Mouse (Mus musculus) forebrain, embryonic 11.5 days (tissue): ENCODE measurements around the gene Dnase2a. TPM values are rescaled to one million over a fixed set of nuclear protein-coding genes. Genes with fewer than 3 reads are reported as not detected.

Source experiments
- ATAC-seq: fragments of 200-750 bp; cut with Nextera tagmentation; replicated peaks from 2 replicates; pipeline ENCODE4 v1.8.0; 2017; ENCODE audit warnings: moderate TSS enrichment; ENCODE audit not compliant: low FRiP score
- DNase-seq: peaks from one replicate; pipeline ENCODE4 v3.0.0-alpha.2; 2017; ENCODE audit warnings: low spot score
- H3K27ac ChIP-seq: fragments of 300-500 bp; sonication (generic); 2 replicates; pipeline ENCODE4 v1.5.1; 2014; ENCODE audit warnings: low read depth, low read length
- H3K27me3 ChIP-seq: fragments of 300-500 bp; sonication (generic); 2 replicates; pipeline ENCODE4 v1.6.1; 2014; ENCODE audit warnings: mild to moderate bottlenecking, low read length, mixed read lengths; ENCODE audit not compliant: control insufficient read depth, insufficient read depth
- H3K36me3 ChIP-seq: fragments of 300-500 bp; sonication (generic); 2 replicates; pipeline ENCODE4 v1.6.1; 2014; ENCODE audit warnings: mild to moderate bottlenecking, low read length, moderate library complexity, mixed read lengths; ENCODE audit not compliant: control insufficient read depth, insufficient read depth
- H3K4me1 ChIP-seq: fragments of 300-500 bp; sonication (generic); replicated peaks from 2 replicates; pipeline ENCODE4 v1.6.1; 2014; ENCODE audit warnings: low read length, mixed read lengths; ENCODE audit not compliant: control insufficient read depth, insufficient read depth
- H3K4me2 ChIP-seq: fragments of 300-500 bp; sonication (generic); 2 replicates; pipeline ENCODE4 v1.6.1; 2014; ENCODE audit warnings: low read depth, mild to moderate bottlenecking, low read length, moderate library complexity, mixed read lengths; ENCODE audit not compliant: severe bottlenecking
- H3K4me3 ChIP-seq: fragments of 300-500 bp; sonication (generic); 2 replicates; pipeline ENCODE4 v1.5.1; 2014; ENCODE audit warnings: low read depth, low read length
- H3K9ac ChIP-seq: fragments of 300-500 bp; sonication (generic); 2 replicates; pipeline ENCODE4 v1.6.1; 2014; ENCODE audit warnings: low read length
- H3K9me3 ChIP-seq: fragments of 300-500 bp; sonication (generic); 2 replicates; pipeline ENCODE4 v1.6.1; 2016; ENCODE audit warnings: low read length, mixed read lengths; ENCODE audit not compliant: control insufficient read depth
- WGBS: fragments of 180-500 bp; shearing (Covaris S2); extraction: QIAGEN DNeasy Blood & Tissue Kit; methylation state at CpG from one replicate; pipeline ENCODE4 v1.1.7; 2014; 5-methylcytosine and 5-hydroxymethylcytosine counted together
- polyA plus RNA-seq: library from polyadenylated mRNA; unstranded; fragments of >200 nt; fragmentation: Nextera tagmentation; extraction: Ambion mirVana; gene quantifications from 2 replicates; pipeline ENCODE4 v1.2.1, GENCODE M21; 2014

The Dnase2a gene
- polyA plus RNA-seq, 1 experiment from 2014 or later = 7.2 TPM

DNA sequence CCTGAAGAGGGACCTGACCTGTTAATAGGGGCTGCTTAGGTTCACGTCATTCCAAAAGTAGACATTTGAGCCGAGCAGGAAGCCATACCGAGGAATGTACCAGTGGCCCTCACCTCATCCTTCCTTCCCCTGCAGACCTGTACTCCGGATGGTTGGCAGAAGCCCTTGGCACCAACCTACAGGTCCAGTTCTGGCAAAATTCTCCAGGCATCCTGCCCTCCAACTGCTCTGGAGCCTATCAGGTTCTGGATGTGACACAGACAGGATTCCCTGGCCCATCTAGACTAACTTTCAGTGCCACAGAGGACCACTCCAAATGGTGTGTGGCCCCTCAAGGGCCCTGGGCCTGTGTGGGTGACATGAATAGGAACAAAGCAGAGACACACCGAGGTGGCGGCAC is 2.2 kb downstream of the Dnase2a start:
- WGBS = 81% methylated on average over 6 of the region's 6 CpGs
- no peak for DNase-seq
- Histone ChIP-seq H3K36me3 (no peaks in the 10 kb centered on the region), H3K27me3 (peaks cover 31% of the 10 kb centered on the region), H3K9ac (no peak overlapping the region), H3K4me2 (no peak overlapping the region), H3K4me3 (no peak overlapping the region), H3K27ac (no peak overlapping the region), H3K4me1 (peaks cover 7% of the 10 kb centered on the region), H3K9me3 (no peaks in the 10 kb centered on the region; the same call in 1 of the 2 replicates)
- ATAC-seq = no peak

- DNase-seq (no peak), ATAC-seq (no peak)
- peaks cover 31% of the 10 kb centered on the region for H3K27me3 ChIP-seq
- H3K27ac ChIP-seq = no peak overlapping the region
- H3K4me2 ChIP-seq = no peak overlapping the region
- no peaks in the 10 kb centered on the region for H3K36me3 ChIP-seq
- H3K9me3 ChIP-seq = no peaks in the 10 kb centered on the region; the same call in 1 of the 2 replicates
- H3K4me3 ChIP-seq = no peak overlapping the region
- H3K9ac ChIP-seq = no peak overlapping the region
- peaks cover 7% of the 10 kb centered on the region for H3K4me1 ChIP-seq
- WGBS = 85% methylated on average over 9 of the region's 9 CpGs
Measured at GRCm38 (mm10) chr8:84911854-84912253, 3.5 kb downstream of the Dnase2a start.

DNA sequence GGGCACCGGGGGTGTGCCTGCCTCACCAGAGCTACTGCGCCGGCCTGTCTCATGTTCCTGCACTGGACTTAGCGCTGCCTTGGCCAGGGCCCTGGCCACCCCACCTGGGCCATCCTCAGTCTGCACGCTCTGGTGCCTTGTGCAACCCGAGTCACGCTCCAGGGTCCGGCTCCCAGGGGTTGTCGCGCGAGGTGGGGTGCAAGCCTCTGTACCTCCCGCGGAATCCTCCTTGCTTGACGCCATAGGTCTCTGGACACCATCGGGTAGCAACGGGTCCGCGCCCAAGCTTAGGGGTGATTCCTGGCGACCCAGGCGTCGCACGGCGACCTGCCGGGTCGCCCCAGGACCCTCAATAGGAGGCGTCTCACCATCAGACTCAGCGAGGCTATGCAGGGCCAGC is 4.0 kb downstream of the Dnase2a start:
- no peaks in the 10 kb centered on the region for H3K36me3 ChIP-seq
- peak overlapping the region; percentile 32; the same call in 1 of the 2 replicates for H3K4me3 ChIP-seq
- H3K4me2 ChIP-seq = peak overlapping the region; percentile 73
- no peak for DNase-seq
- no peak overlapping the region; the same call in 1 of the 2 replicates for H3K9ac ChIP-seq
- peaks cover 31% of the 10 kb centered on the region for H3K27me3 ChIP-seq
- H3K27ac ChIP-seq = no peak overlapping the region
- H3K9me3 ChIP-seq = no peaks in the 10 kb centered on the region; the same call in 1 of the 2 replicates
- H3K4me1 ChIP-seq = peaks cover 7% of the 10 kb centered on the region
- 28% methylated on average over 27 of the region's 27 CpGs for WGBS
- ATAC-seq = no peak

DNA sequence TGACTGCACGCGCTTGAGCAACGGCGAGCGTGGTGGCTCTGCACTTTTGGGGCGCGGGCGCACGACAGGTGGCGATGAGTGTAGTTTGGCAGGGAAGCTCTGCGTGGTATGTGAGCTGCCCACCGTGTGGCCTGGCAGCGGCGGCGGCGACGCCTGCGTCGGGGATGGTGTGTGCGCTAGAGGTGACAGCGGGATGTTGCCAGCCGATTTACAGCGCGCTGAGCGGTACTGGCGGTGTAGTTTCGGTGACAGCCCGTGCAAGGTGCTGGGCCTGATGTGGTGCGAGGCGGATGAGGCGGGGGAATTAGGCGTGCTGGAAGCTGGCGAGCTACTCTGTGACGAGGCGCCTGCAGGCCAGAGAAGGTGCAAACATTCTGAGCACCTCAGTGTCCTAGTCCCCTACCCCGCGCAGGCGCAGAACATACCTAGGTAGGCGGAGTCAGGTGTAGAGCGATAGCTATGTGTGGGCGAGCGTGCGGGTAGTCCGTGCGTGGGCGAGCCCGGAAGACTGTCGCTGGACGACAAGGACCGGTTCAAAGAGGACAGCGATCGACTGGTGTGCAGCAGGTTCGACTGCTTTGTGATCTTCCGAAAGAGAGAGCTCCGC is 4.6 kb downstream of the Dnase2a start:
- peaks cover 31% of the 10 kb centered on the region for H3K27me3 ChIP-seq
- peak overlapping the region; percentile 53 for H3K9ac ChIP-seq
- DNase-seq = peak; percentile 83
- H3K4me3 ChIP-seq = peak overlapping the region; percentile 32
- 2% methylated on average over 55 of the region's 55 CpGs for WGBS
- H3K9me3 ChIP-seq = no peaks in the 10 kb centered on the region; the same call in 1 of the 2 replicates
- ATAC-seq = 0 out of 2 replicates have a peak, but pooled peaks have one; percentile 19
- no peaks in the 10 kb centered on the region for H3K36me3 ChIP-seq
- H3K27ac ChIP-seq = no peak overlapping the region
- peaks cover 7% of the 10 kb centered on the region for H3K4me1 ChIP-seq
- peak overlapping the region; percentile 73 for H3K4me2 ChIP-seq

DNA sequence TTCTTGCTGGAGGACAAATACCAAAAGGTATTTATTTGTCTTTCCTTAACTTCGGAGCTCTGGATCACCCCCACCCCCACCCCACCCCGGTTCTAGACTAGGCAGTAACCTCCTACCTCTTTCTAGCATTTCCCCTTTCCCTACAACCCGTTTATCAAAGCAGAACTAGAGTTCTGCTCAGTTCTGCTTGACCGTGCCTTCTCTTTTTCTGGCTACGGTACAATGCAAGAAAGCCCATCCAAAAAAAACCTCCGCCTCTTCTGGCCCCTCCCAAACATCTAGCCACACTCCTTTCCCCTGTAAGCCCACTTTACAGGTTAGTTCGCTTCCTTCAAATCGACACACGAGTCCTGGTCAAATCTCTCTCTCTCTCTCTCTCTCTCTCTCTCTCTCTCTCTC is 5.1 kb downstream of the Dnase2a start:
- Histone ChIP-seq H3K9me3 (no peaks in the 10 kb centered on the region; the same call in 1 of the 2 replicates), H3K9ac (peak overlapping the region; percentile 53), H3K4me2 (peak overlapping the region; percentile 73), H3K36me3 (no peaks in the 10 kb centered on the region), H3K4me1 (peaks cover 7% of the 10 kb centered on the region), H3K4me3 (peak overlapping the region; percentile 32), H3K27me3 (peaks cover 31% of the 10 kb centered on the region), H3K27ac (no peak overlapping the region)
- no peak for ATAC-seq
- no peak for DNase-seq
- 13% methylated on average over 9 of the region's 9 CpGs for WGBS

DNA sequence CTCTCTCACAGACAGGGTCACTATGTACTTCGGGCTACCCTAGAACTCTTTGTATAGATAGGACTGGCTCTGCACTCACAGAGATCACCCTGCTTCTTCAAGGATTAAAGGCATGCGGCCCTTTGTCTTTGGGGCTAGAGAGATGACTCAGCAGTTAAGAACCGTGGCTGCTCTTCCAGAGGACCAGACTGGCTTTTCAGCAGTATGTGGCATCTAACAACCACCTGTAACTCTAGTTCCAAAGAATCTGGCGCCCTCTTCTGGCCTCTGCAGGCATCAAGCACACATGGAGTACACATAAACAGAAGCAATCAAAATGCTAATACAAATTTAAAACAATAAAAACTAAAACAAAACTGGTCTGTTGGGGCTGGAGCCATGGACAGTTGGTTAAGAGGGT is 5.6 kb downstream of the Dnase2a start:
- Histone ChIP-seq H3K4me1 (peaks cover 7% of the 10 kb centered on the region), H3K9me3 (no peaks in the 10 kb centered on the region; the same call in 1 of the 2 replicates), H3K36me3 (no peaks in the 10 kb centered on the region), H3K4me3 (no peak overlapping the region), H3K4me2 (no peak overlapping the region), H3K27me3 (peaks cover 31% of the 10 kb centered on the region), H3K27ac (no peak overlapping the region), H3K9ac (no peak overlapping the region)
- DNase-seq (peak; percentile 65), ATAC-seq (no peak)
- WGBS = 37% methylated on average over 4 of the region's 4 CpGs

- Histone ChIP-seq H3K9me3 (no peaks in the 10 kb centered on the region; the same call in 1 of the 2 replicates), H3K9ac (no peak overlapping the region), H3K27ac (no peak overlapping the region), H3K27me3 (peaks cover 28% of the 10 kb centered on the region), H3K4me1 (peaks cover 7% of the 10 kb centered on the region), H3K4me2 (no peak overlapping the region), H3K4me3 (no peak overlapping the region), H3K36me3 (no peaks in the 10 kb centered on the region)
- WGBS = 82% methylated on average over 8 of the region's 8 CpGs
- ATAC-seq = no peak
- DNase-seq = no peak
Measured at GRCm38 (mm10) chr8:84915269-84915668, 6.9 kb downstream of the Dnase2a start.

DNA sequence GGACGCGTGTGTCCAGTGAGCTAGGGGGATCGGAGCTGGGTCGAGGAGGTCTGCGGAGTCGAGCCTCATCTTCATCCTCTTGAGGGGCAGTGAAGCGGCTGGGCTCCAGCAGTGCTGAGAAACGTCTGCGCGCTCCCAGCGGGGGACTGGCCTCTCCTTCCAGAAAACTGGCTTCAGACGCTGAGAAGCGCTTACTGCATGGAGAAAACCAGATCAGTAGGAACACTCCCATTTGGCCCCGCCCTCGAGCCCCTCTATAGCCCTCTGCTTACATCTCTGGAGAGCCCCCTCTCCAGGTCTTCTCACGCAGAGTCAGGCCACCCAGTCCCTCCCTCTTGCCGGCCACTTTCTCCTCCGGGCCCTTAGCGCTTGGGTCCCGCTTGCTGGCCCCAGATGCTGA is 9.4 kb downstream of the Dnase2a start:
- Histone ChIP-seq H3K9me3 (no peaks in the 10 kb centered on the region; the same call in 1 of the 2 replicates), H3K27me3 (peaks cover 11% of the 10 kb centered on the region), H3K27ac (no peak overlapping the region), H3K4me1 (peaks cover 5% of the 10 kb centered on the region), H3K9ac (no peak overlapping the region), H3K4me2 (no peak overlapping the region), H3K4me3 (no peak overlapping the region), H3K36me3 (no peaks in the 10 kb centered on the region)
- ATAC-seq = no peak
- DNase-seq = no peak
- 32% methylated on average over 20 of the region's 20 CpGs for WGBS

GRCm38 (mm10) chr8:84918646-84919045 is 10.3 kb downstream of the Dnase2a start:
- Histone ChIP-seq H3K36me3 (no peaks in the 10 kb centered on the region; the same call in 1 of the 2 replicates), H3K4me2 (no peak overlapping the region), H3K9ac (no peak overlapping the region), H3K9me3 (no peaks in the 10 kb centered on the region; the same call in 1 of the 2 replicates), H3K27ac (no peak overlapping the region), H3K4me3 (no peak overlapping the region), H3K4me1 (no peaks in the 10 kb centered on the region), H3K27me3 (peaks cover 5% of the 10 kb centered on the region; the same call in 1 of the 2 replicates)
- ATAC-seq (no peak), DNase-seq (no peak)
- WGBS = 92% methylated on average over 15 of the region's 15 CpGs
